Mouse (Mus musculus) kidney, adult 11 months (tissue): ENCODE measurements around the gene Gje1.

Experiments used
- DNase-seq: peaks from one replicate; pipeline ENCODE4 v3.0.0; 2022

Gene Gje1

DNA sequence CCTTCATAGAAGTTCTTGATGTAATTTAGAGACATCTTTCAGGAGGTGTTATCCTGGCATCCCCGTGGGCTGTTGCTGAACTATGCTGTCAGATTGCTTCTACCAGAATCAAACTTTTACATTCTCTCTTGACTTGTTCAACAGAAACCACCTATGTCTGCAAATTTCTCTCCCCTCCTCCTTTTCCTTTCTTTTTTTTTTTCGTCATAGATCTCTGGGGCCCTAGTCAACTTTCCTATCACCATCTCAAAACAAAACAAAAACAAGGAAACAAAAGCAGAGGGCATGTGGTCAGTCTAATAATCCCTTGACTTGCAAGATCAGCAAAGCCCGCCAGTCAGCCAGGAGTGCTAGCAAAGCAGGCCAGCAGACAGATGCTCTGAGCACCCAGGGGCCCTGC, at the start of gene Gje1:
TSS of gene Gje1 (minus strand) at position 101 of the 400 bp plus-strand sequence.
- DNase-seq: no peak

DNA sequence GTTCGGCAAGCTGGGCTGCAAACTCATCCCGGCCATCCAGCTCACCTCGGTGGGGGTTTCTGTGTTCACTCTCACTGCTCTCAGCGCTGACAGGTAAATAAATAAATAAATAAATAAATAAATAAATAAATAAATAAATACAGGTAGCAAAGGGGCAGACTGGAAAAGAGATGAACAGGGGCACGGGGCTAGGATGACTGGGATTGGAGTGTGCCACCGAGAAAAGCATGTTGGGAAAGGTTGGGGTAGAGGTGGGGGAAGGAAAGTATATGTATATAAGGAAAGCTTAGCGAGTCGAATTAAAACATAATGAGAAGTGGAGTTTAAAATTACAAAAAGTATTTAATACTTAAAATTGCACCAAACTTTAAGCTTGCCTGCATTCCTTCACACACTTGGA, 42.6 kb upstream of the Gje1 start:
- no peak for DNase-seq

DNA sequence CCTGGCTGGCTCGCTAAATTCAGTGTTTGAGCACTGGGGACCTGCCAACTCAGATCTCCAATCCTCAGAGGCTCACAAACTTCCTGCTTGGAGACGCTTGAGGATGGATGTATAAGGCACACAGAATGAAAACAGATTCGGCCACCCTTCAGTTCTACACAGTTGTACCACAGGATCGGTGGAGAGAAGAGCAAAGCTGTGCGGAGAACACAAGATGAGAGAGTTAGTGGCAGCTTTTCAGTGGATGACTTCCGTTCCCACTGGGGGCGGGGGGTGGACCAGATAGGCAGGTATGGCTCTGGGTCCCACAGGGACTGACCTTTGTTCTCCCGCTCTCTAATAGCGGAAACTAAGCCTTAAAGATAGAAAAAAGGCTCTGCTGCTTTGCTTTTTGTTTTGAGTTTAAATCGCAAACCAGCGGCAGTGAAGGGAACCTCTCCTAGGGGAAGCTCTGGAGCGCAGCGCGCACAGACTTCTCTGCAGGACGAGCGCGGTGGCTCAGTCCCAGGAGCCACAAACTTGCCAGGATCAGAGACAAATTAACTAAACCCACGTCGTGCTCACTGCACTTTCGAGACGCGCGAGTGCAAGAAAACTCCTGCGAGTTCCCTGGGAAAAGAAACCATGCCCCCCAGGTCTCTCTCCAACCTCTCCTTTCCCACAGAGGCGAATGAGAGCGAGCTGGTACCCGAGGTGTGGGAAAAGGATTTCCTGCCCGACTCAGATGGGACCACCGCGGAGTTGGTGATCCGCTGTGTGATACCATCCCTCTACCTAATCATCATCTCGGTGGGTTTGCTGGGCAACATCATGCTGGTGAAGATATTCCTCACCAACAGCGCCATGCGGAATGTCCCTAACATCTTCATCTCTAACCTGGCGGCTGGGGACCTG, 41.9 kb upstream of the Gje1 start:
- no peak for DNase-seq

- DNase-seq: no peak
These were observed 16.3 kb upstream of the Gje1 start for GRCm38 (mm10) chr10:14734285-14734684.

- no peak for DNase-seq
These were observed 7.7 kb upstream of the Gje1 start for GRCm38 (mm10) chr10:14725671-14726070.

- peak; percentile 98 for DNase-seq
These were observed 12.6 kb downstream of the Gje1 start, which contains the start of the genes Vta1 and Nmbr for GRCm38 (mm10) chr10:14705072-14706066. Gene Vta1 (minus strand): TSS chr10:14705560. Gene Nmbr (plus strand): TSS chr10:14705591.

DNA sequence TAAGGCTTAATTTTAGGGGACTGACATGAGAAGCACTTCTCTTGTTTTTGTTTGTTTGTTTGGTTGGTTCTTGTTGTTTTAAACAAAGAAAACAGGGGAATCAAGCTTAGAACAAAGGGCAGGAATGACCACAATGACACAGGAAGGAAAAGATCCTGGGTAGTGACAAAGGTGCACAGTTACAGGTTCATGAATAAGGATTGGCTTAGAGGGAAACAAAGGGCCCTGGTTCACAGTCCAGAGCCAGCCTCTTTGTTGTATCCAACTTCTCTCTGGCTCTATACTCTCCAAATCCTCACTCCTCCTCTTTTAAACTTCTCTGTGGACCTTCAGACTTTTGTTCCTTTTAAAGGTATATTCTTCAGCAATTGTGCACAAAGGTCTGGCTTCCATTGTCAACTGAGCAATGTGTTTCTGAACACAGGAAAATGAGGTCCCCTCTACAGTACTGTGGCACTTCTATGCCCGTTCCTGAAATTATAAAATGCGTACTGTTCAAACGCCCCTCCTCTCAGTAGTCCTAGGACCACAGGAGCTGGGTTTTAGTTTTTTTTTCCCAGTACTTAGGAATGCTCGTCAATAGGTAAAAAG, 14.1 kb downstream of the Gje1 start:
- DNase-seq: no peak

GRCm38 (mm10) chr10:14703239-14703638, 14.8 kb downstream of the Gje1 start:
- DNase-seq: no peak

GRCm38 (mm10) chr10:14690349-14690748, 27.7 kb downstream of the Gje1 start:
- DNase-seq: no peak

- no peak for DNase-seq
These were observed 29.1 kb downstream of the Gje1 start for GRCm38 (mm10) chr10:14688785-14689442.

- no peak for DNase-seq
These were observed 32.4 kb downstream of the Gje1 start for GRCm38 (mm10) chr10:14685663-14686062.

- DNase-seq: no peak
These were observed 51.9 kb downstream of the Gje1 start for GRCm38 (mm10) chr10:14666147-14666546.
